Mouse (Mus musculus) cortical plate, adult 2 months (tissue): Measurements from ENCODE around the gene Mme.

Experiments used
- CTCF ChIP-seq: fragments of 200-500 bp; IDR thresholded peaks from 2 replicates; pipeline ENCODE4 v1.5.1; 2011; ENCODE audit warnings: mild to moderate bottlenecking, control low read depth, low read length; ENCODE audit not compliant: insufficient read depth; ENCODE audit errors: extremely low read depth
- POLR2A ChIP-seq: fragments of 200-500 bp; IDR thresholded peaks from 2 replicates; pipeline ENCODE4 v1.6.1; 2011; ENCODE audit warnings: mild to moderate bottlenecking, low read length, control low read depth; ENCODE audit not compliant: insufficient read depth; ENCODE audit errors: extremely low read depth

DNA sequence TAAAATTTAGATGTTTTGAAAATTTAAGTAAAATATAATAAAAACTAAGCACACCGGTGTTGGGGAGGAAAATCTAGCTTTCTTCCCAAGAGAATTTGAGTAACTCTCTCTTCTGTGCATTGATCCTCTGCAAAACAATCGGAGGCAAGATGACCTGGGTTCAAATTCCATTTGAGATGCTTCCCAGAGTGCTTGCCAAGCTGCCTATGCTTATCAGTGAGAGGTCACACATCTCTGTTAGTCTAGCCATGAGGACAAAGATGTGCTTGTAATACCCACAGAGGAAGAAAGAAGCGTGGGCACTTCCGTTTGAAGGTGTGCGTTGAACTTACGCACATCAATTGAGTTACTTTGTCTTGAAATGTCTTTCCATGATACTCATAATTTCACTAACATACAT lies 53.0 kb downstream of the Mme start:
- TF ChIP-seq CTCF (no peak), POLR2A (no peak)
